Comparison of ENCODE assay signal across 24 mouse cellular contexts in genomic region chr12:104797905-104798304, GRCm38 (mm10).
"Had no signal": no experiment of that assay in that cellular context is flagged by ENCODE, and none has a peak within 500 bp of the region (broad histone marks: within the 10 kb centered on the region; RNA-seq: fewer than 3 reads in every experiment).

No protein-coding gene starts in this region.

- H3K4me3 ChIP-seq: gastrocnemius, adult 2 months; heart, embryonic 10.5 days; heart, embryonic 12.5 days; hindbrain, embryonic 13.5 days; hindbrain, embryonic 15.5 days; kidney, embryonic 15.5 days; layer of hippocampus, adult 2 months; left cerebral cortex, adult 2 months; limb, embryonic 10.5 days; limb, embryonic 12.5 days; liver, embryonic 13.5 days had no signal

- H3K36me3 ChIP-seq: liver, embryonic 13.5 days had no signal

- H3K4me1 ChIP-seq: heart, embryonic 10.5 days; liver, embryonic 13.5 days had no signal

- ATAC-seq: hindbrain, postnatal 0 days; intestine, embryonic 16.5 days had no signal

- DNase-seq: gastrocnemius, adult 2 months; gastrocnemius, postnatal 10 days; gastrocnemius, postnatal 25 days; heart, adult 18-20 months; heart, postnatal 10 days; heart, postnatal 36 days; kidney, adult 11 months; kidney, adult 2 months; kidney, adult 9 months; kidney, postnatal 14 days; kidney, postnatal 36 days; liver, embryonic 13.5 days had no signal

- H3K27ac ChIP-seq: gastrocnemius, adult 2 months; heart, embryonic 10.5 days; hindbrain, embryonic 13.5 days; hindbrain, embryonic 15.5 days; hindbrain, postnatal 0 days; kidney, embryonic 15.5 days; kidney, postnatal 0 days; layer of hippocampus, adult 2 months; left cerebral cortex, adult 2 months; limb, embryonic 10.5 days; limb, embryonic 12.5 days; liver, embryonic 13.5 days had no signal

- H3K9me3 ChIP-seq: limb, embryonic 10.5 days had no signal

- H3K9ac ChIP-seq: heart, embryonic 12.5 days; hindbrain, embryonic 13.5 days; hindbrain, embryonic 15.5 days; kidney, embryonic 15.5 days; limb, embryonic 12.5 days; liver, embryonic 13.5 days had no signal

- H3K27me3 ChIP-seq: hindbrain, embryonic 15.5 days; kidney, embryonic 15.5 days; liver, embryonic 13.5 days had no signal

- H3K4me2 ChIP-seq: heart, embryonic 12.5 days; hindbrain, embryonic 13.5 days; hindbrain, embryonic 15.5 days; kidney, embryonic 15.5 days; limb, embryonic 12.5 days; liver, embryonic 13.5 days had no signal
